Mouse (Mus musculus) cerebellum, adult 9-10 months (tissue): ENCODE measurements at regions not wholly inside any gene's neighbourhood (a gene's known extent, or its start where the extent isn't known, plus 50 kb on each side); places are given as distances from the start of the nearest gene placed in this dataset.

ENCODE experiments used
- DNase-seq: peaks from one replicate; pipeline ENCODE4 v3.0.0; 2022

DNA sequence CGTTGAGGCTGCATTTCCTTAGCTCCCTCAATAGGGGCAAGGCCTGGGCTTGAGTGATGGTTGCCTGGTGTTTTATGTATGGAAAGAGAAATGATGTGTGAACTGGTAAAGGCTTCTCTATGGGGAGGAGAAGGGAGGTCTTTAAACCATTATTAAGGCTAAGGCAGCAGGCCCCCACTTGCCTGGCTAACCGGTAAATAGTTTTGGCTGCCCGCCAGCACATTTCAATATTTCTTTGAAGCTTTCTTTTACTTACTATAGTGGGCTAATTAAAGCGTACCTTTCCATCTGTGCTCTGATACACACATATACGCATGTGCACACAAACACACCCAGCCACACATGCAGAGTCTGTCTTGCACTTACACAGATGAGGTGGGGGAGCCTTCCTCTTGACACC is 123.9 kb upstream of the Slc35b3 start:
- no peak for DNase-seq

DNA sequence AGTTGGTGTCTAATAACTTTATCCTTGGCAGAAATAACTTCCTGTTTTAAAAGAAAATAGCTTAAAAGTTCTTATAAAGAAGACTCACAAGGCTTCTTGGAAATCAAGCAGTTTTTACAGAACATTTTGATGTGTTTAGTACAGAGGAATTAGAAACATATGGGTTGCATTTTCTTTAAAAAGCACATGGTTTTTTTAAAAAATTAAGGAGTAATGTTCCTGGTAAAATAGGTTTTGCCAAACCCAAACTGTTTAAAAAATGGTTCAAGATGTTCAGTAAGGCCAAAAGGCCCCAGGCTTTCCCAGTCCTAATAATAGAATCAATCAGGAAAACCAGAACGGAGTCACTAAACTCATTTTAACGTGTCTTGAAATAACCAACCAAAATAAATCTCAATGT is 113.5 kb upstream of the Slc35b3 start:
- no peak for DNase-seq

DNA sequence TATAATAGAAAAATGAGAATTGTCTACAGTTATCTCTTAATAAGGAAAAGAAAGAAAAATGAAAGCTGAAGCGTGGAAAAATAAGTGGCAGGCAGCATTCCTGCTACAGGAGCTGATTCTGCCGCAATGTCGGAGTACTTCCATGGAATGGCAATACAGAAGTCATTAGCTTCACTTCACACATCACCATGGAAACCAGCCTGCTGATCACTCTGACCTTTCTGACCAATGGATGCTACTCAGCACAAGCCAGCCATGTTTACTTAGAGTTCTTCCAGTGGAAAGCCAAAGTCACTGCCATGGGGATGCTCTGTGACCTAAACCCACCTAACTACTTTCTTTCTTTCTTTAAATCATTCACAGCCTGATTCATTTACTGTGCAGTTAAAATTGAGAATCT is 71.6 kb upstream of the Slc35b3 start:
- DNase-seq: no peak

DNA sequence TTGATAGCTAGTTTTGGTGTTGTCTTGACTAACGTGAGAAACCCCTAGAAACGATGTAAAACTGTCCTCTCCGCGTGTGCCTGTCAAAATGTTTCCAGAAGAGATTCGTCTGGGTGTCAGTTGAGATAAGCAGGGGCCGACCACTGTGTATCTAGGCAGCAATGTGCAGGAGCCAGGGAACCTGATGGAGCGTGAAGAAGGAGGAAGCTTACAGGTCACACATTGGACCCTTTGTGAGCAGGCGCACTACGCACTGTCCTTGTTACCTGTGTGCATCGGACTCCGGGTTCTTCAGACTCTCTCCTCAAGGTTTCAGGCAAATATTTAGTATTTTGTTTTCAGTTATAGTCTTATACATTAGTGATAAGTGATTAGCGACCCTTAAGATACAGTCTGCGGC is 59.5 kb upstream of the Slc35b3 start:
- DNase-seq: no peak

DNA sequence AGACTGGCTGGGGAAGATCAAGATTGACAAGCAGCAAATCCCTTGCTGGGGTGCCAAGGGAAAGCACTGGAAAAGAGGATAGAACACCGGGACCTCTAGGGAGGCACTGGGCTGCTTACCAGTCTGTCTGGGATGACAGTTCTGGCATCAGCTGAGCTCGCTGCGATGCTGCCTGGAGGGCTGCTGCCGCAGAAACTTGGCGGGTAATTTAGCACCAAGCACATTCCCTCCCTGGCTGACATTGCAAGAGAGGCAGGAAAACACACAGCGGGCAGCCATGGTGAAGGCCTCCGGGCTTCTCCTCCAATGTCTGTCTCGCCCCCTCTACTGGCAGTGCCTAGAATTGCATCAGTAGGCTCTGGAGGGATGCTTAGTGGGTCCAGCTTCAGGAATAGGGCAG is 51.0 kb upstream of the Slc35b3 start:
- DNase-seq: peak; percentile 85
